Mouse (Mus musculus) E14TG2a.4 (cell line): Measurements from ENCODE around the gene Mb21d2.

Source experiments
- CTCF ChIP-seq: conservative IDR thresholded peaks from 2 replicates; pipeline ENCODE4 v1.5.1; 2014; ENCODE audit warnings: low read length
- POU5F1 ChIP-seq: IDR thresholded peaks from 2 replicates; pipeline ENCODE4 v1.6.1; 2014; ENCODE audit warnings: low read length, borderline replicate concordance

DNA sequence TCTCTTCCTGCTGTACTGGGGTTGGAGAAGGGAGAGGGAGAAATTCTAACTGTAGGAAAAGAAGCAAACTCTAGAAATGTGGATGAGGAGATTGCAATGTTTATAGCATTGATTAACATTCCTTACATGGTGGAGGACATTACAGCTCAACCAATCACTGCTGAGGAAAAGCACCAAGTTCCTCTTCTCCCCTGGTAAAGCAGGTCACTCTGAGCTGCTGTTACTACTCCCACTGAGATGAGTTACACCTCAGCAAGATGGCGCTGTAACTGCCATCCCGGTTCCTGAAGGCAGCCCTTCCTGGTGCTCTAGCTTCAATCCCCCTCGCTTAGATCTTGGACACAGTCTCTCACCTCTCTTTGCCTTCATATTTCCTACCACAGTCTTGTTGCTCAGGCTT lies 6.2 kb upstream of the Mb21d2 start:
- TF ChIP-seq CTCF, result no peak
- no peak for TF ChIP-seq POU5F1
